Mouse (Mus musculus) heart, embryonic 15.5 days (tissue): ENCODE measurements around the gene Gars. TPM values are rescaled to one million over a fixed set of nuclear protein-coding genes. Genes with fewer than 3 reads are reported as not detected.

ENCODE experiments used
- ATAC-seq: fragments of 200-750 bp; cut with Nextera tagmentation; replicated peaks from 2 replicates; pipeline ENCODE4 v1.8.0; 2017; ENCODE audit warnings: low read depth, moderate TSS enrichment; ENCODE audit not compliant: insufficient number of reproducible peaks, insufficient read depth, low FRiP score
- H3K27ac ChIP-seq: fragments of 300-500 bp; sonication (generic); 2 replicates; pipeline ENCODE4 v1.5.1; 2015; ENCODE audit warnings: mild to moderate bottlenecking, inconsistent platforms
- H3K27me3 ChIP-seq: fragments of 300-500 bp; sonication (generic); 2 replicates; pipeline ENCODE4 v1.6.1; 2015; ENCODE audit warnings: inconsistent platforms
- H3K36me3 ChIP-seq: fragments of 300-500 bp; sonication (generic); 2 replicates; pipeline ENCODE4 v1.6.1; 2015; ENCODE audit warnings: mild to moderate bottlenecking, inconsistent platforms
- H3K4me1 ChIP-seq: fragments of 300-500 bp; sonication (generic); replicated peaks from 2 replicates; pipeline ENCODE4 v1.6.1; 2015; ENCODE audit warnings: inconsistent platforms
- H3K4me2 ChIP-seq: fragments of 300-500 bp; sonication (generic); 2 replicates; pipeline ENCODE4 v1.6.1; 2015; ENCODE audit warnings: inconsistent platforms, mild to moderate bottlenecking, moderate library complexity
- H3K4me3 ChIP-seq: fragments of 300-500 bp; sonication (generic); 2 replicates; pipeline ENCODE4 v1.5.1; 2015; ENCODE audit warnings: mild to moderate bottlenecking, inconsistent platforms
- H3K9ac ChIP-seq: fragments of 300-500 bp; sonication (generic); 2 replicates; pipeline ENCODE4 v1.6.1; 2015; ENCODE audit warnings: mild to moderate bottlenecking, inconsistent platforms
- H3K9me3 ChIP-seq: fragments of 300-500 bp; sonication (generic); replicated peaks from 2 replicates; pipeline ENCODE4 v1.6.1; 2016; ENCODE audit warnings: inconsistent platforms
- WGBS: fragments of 180-500 bp; shearing (Covaris S2); methylation state at CpG from one replicate; pipeline ENCODE4 v1.1.7; 2015; ENCODE audit warnings: mixed read lengths; 5-methylcytosine and 5-hydroxymethylcytosine counted together
- polyA plus RNA-seq: library from polyadenylated mRNA; unstranded; fragments of >200 nt; fragmentation: Nextera tagmentation; extraction: Ambion mirVana; gene quantifications from 2 replicates; pipeline ENCODE4 v1.2.1, GENCODE M21; 2015

Gene Gars
- polyA plus RNA-seq, 1 experiment from 2014 or later: 138 TPM

DNA sequence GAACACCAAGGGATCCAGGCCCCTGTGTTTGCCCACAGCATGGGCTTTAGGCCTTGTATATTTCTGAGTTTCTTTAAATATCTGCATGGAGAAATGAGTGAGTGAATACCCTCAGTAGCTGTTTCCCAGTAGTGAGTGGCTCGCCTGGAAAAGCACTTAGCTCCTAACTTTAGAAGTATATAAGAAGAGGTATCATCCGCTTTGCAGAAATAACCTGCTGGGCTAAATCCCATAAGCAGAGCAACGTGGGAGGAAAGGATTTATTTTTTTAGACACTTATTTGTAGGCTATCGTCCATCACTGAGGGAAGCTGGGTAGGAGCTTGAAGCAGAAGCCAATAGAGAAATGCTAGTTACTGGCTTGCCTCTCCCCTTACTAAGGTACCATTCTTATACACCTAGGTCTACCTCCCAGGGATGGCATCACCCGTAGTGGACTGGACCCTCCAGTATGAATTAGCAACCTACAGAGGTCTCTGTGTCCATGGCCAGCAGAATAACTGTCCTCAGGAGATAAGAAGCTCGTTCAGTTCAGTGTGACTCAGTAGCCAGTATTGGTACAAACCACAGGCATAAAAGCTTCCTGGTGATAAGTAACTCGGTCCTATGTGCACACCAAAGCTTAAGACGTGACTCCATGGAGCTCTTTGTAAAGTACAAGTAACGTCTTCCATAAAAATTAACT lies 26.1 kb downstream of the Gars start:
- Histone ChIP-seq H3K4me1 (no peaks in the 10 kb centered on the region), H3K36me3 (peaks cover 73% of the 10 kb centered on the region), H3K9me3 (no peaks in the 10 kb centered on the region), H3K27ac (no peak overlapping the region), H3K9ac (no peak overlapping the region), H3K4me3 (no peak overlapping the region), H3K27me3 (no peaks in the 10 kb centered on the region), H3K4me2 (no peak overlapping the region)
- ATAC-seq: no peak
- 85% methylated on average over 9 of the region's 9 CpGs for WGBS

DNA sequence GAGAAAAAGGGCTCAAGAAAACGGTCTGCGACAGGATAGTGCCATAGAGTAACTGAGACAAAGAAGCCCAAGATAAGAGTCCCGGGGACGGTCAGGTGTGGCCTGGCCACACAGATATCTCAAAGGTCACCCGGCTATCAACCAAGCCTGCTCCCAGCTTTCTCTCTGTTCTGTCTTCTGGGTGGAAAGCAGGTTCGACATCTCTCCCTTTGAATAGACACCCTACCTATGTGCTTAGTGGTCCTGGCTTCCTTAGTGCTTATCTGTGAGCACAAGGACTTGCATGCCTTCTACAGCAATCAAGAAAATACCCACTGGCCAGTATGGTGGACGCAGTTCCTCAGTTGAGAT lies 26.6 kb downstream of the Gars start:
- no peak overlapping the region for H3K9ac ChIP-seq
- no peaks in the 10 kb centered on the region for H3K9me3 ChIP-seq
- WGBS: 83% methylated on average over 7 of the region's 7 CpGs
- H3K4me3 ChIP-seq: no peak overlapping the region
- ATAC-seq: no peak
- no peak overlapping the region for H3K27ac ChIP-seq
- no peak overlapping the region for H3K4me2 ChIP-seq
- peaks cover 78% of the 10 kb centered on the region for H3K36me3 ChIP-seq
- H3K27me3 ChIP-seq: no peaks in the 10 kb centered on the region
- no peaks in the 10 kb centered on the region for H3K4me1 ChIP-seq

DNA sequence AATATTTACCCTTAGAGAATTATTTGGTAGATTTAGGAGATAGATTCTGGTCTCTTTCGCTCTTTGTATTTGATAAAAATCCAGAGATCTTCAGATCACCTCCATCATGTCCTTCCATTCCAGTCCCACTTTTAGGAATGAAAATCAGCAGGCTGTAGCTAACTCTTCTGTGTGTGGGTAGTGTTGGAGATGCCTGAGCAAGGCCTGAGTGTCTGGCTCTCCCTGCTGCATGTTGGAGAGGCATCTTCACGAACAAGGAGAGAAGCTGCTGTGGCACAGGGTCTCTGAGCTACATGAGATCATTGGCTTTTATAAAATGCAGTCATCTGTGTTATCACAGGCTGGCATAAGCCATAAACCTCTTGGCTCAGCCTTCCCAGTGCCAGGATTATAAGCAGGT lies 28.1 kb downstream of the Gars start:
- no peak overlapping the region for H3K27ac ChIP-seq
- H3K4me3 ChIP-seq: no peak overlapping the region
- H3K36me3 ChIP-seq: peaks cover 67% of the 10 kb centered on the region
- no peak for ATAC-seq
- H3K9ac ChIP-seq: no peak overlapping the region
- no peaks in the 10 kb centered on the region for H3K4me1 ChIP-seq
- H3K4me2 ChIP-seq: no peak overlapping the region
- H3K9me3 ChIP-seq: no peaks in the 10 kb centered on the region
- H3K27me3 ChIP-seq: no peaks in the 10 kb centered on the region
- 89% methylated on average over 2 of the region's 2 CpGs for WGBS

DNA sequence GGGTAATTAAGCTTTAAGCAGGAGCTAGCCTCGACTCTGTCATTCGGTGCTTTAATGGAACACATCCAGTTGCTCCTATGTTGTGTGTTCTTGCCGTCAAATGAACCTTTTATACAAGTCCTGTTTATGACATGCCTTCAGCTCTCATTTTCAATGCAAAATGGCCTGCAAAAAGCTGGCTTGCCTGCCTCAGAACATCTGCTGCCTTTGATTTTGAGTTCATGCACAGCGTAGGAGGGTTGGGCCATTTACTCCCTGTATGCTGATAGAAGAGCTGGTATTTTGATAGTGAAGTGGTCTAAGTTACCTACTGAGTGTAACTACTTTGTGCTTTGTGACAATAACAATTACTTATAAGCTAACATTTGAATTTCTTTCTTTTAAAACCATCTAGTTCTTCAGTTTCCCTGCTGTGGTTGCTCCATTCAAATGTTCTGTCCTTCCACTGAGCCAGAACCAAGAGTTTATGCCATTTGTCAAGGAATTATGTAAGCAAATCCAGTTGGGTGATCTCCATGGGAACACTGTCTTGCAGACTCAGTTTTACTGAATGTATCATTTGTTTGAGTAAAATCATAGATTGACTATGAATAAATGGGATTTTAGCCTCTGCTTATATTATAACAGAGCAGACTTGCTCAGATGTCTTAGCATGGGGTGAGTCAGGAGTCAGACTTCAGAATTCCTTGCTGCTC lies 38.9 kb downstream of the Gars start:
- Histone ChIP-seq H3K4me1 (no peaks in the 10 kb centered on the region), H3K9ac (no peak overlapping the region), H3K27ac (no peak overlapping the region), H3K4me2 (no peak overlapping the region), H3K27me3 (no peaks in the 10 kb centered on the region), H3K9me3 (no peaks in the 10 kb centered on the region), H3K4me3 (no peak overlapping the region), H3K36me3 (peaks cover 78% of the 10 kb centered on the region)
- 92% methylated on average over 4 of the region's 4 CpGs for WGBS
- ATAC-seq: no peak

DNA sequence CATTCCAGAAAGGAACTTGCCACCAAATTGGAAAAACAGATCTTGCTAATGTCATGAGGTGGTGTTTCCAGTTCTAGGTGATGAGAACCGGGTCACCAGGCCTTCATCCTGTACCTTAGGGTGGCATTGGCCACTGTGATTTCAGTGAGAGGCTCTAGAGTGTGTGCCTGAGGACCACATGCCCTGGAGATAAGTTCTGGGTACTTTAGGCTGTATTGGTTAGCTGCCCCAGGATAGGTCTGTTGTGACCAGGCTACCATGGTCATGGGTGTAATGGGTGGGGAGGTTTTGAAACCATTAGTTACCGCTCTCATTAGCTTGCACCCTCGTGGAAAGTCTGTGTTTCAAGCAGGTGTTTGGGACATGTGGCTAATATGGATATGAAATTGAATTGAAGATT lies 43.6 kb downstream of the Gars start:
- H3K27ac ChIP-seq: no peak overlapping the region
- no peak overlapping the region for H3K4me2 ChIP-seq
- no peaks in the 10 kb centered on the region for H3K27me3 ChIP-seq
- no peak overlapping the region for H3K9ac ChIP-seq
- no peak for ATAC-seq
- no peak overlapping the region for H3K4me3 ChIP-seq
- WGBS: 92% methylated on average over 3 of the region's 3 CpGs
- H3K36me3 ChIP-seq: peaks cover 41% of the 10 kb centered on the region
- H3K4me1 ChIP-seq: no peaks in the 10 kb centered on the region
- no peaks in the 10 kb centered on the region for H3K9me3 ChIP-seq

DNA sequence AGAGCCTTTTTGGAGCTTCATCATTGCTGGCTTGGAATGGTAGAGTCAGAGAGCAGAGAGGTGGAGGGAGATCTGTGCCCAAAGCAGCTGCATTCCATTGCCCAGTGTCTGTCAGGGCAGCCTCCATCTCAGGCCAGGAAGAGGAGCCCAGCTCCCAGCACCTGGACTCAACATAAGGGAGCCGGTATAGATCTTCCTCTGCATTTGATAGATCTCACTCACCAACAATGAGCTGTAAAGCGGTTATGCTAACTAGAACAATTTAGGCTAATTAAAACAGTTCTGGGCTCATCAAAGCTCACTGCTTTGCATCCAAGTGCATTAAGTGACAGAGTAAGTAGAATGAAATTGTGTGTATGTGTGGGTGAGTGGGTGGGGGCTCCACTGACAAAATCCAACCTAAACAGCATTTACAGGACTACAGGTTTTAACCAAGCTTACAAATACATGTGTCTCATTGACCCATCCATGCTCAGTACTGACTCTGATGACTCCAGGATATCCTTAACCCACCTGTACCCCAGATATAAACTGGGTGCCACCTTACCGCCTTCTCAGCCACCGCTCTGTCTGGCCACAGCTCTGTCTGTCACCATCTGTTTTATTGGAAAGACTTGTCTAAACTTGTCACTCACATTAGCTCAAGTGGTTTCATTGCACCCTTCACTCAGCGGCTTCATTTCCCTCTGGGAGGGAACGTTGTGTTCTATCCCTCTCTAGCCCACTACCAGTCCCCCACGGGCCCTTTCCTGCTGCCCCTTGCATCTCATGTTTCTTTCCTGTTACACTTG lies 44.6 kb downstream of the Gars start:
- Histone ChIP-seq H3K27me3 (no peaks in the 10 kb centered on the region), H3K4me2 (no peak overlapping the region), H3K4me3 (no peak overlapping the region), H3K36me3 (peaks cover 30% of the 10 kb centered on the region), H3K4me1 (no peaks in the 10 kb centered on the region), H3K9ac (no peak overlapping the region), H3K9me3 (no peaks in the 10 kb centered on the region), H3K27ac (no peak overlapping the region)
- ATAC-seq: no peak
- 58% methylated on average over 7 of the region's 7 CpGs for WGBS

DNA sequence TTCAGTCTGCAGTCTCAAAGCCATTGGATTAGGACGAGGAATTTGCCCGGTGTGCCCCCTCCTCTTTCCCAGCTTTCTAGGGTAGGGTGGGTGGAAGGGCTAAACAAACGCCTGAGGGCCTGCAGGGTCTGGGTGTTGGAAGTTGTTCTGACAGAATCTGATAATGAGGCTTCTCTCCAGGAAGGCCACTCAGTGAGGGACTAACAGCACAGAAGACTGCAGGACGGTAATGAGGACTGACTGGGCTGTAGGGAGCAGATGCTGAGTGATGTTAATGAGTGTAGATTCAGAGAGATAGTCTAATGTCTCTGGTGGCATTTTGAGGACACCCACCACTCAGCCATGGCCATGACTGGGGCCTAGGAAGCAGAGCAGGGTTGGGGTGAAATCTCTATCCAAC lies 49.5 kb downstream of the Gars start:
- no peak overlapping the region for H3K4me3 ChIP-seq
- H3K36me3 ChIP-seq: no peaks in the 10 kb centered on the region
- no peaks in the 10 kb centered on the region for H3K27me3 ChIP-seq
- no peak for ATAC-seq
- no peak overlapping the region for H3K9ac ChIP-seq
- no peak overlapping the region for H3K4me2 ChIP-seq
- WGBS: 31% methylated on average over 4 of the region's 4 CpGs
- H3K27ac ChIP-seq: no peak overlapping the region
- H3K9me3 ChIP-seq: no peaks in the 10 kb centered on the region
- H3K4me1 ChIP-seq: no peaks in the 10 kb centered on the region

DNA sequence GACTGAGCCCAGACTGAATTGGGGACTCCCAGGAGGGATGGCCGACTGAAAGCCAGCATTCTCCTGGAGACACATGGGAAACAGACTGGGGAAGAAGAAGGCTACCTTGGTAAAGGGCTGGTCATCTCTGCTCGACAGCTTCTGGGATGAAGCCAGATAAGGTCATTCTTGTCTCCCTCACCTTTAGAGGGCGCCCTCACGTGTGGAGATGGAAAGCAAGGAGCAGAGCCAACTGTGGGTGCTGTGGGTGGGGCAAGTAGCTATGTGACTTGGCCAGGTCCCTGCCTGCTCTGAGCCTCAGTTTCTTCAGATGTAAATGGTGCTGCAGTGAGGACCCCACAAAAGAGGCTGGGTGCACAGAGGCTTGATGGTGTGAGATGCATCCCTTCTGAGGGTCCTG lies 52.8 kb downstream of the Gars start:
- Histone ChIP-seq H3K36me3 (no peaks in the 10 kb centered on the region), H3K4me1 (no peaks in the 10 kb centered on the region), H3K4me3 (no peak overlapping the region), H3K9me3 (no peaks in the 10 kb centered on the region), H3K27ac (no peak overlapping the region), H3K9ac (no peak overlapping the region), H3K27me3 (no peaks in the 10 kb centered on the region), H3K4me2 (no peak overlapping the region)
- WGBS: 41% methylated on average over 4 of the region's 4 CpGs
- ATAC-seq: no peak

DNA sequence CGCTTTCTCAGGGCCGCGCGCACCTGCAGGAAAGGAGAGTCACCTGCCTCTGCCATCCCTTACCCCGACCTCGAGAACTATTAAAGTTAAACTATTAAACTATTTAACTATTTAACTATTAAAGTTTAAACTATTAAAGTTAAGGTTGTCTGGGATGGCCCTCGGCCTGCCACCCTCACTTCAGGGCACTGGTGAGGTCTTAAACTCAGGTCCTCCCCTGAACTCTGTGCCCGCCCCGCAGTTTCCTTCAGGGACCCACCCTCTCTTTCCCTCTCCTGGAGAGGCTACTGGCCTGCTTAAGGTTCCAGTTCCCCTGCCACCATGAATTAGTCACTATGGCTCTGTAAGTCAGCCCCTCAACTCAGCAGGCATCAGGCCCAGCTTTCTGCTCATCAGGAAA lies 53.6 kb downstream of the Gars start:
- Histone ChIP-seq H3K27me3 (no peaks in the 10 kb centered on the region), H3K4me3 (no peak overlapping the region), H3K4me1 (no peaks in the 10 kb centered on the region), H3K27ac (no peak overlapping the region), H3K9ac (no peak overlapping the region), H3K36me3 (no peaks in the 10 kb centered on the region), H3K9me3 (no peaks in the 10 kb centered on the region), H3K4me2 (no peak overlapping the region)
- ATAC-seq: no peak
- WGBS: 97% methylated on average over 8 of the region's 9 CpGs

DNA sequence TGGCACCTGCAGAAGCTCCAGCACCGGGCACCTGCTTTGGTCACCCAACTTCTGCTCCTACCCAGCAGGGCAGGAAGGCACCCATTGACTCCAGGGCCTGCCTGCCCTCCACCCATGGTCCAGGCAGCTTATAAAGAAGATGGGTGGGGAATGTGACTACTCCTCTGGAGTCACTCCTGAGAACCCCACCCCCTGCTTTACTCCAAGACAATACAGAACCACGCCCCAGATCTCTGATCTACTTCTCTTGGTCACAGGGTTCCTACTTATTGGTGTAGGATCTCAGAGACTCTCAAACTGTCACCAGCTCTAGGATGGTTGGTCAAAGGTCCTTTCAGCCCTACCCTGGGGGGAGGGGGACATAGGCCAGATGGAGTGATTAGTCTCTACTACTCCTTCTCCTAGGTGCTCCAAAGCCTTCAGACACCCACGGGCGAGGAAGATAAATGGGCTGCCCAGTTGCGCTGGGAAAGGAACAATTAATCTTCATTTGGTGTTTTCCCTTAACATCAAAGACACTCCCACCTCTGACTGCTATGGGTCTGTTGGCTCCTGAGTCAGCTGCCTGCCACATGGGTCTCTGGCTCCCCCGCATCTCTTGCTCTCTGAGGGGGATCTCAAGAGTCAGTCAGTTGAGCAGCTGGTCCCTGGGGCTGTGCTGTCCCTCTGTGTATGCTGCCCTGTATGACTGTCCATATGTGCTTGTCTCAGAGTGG lies 55.8 kb downstream of the Gars start:
- ATAC-seq: no peak
- H3K36me3 ChIP-seq: no peaks in the 10 kb centered on the region
- WGBS: 68% methylated on average over 6 of the region's 6 CpGs
- H3K4me1 ChIP-seq: peaks cover 9% of the 10 kb centered on the region
- H3K9ac ChIP-seq: no peak overlapping the region
- H3K27me3 ChIP-seq: no peaks in the 10 kb centered on the region
- no peaks in the 10 kb centered on the region for H3K9me3 ChIP-seq
- no peak overlapping the region for H3K27ac ChIP-seq
- H3K4me3 ChIP-seq: no peak overlapping the region
- no peak overlapping the region for H3K4me2 ChIP-seq

DNA sequence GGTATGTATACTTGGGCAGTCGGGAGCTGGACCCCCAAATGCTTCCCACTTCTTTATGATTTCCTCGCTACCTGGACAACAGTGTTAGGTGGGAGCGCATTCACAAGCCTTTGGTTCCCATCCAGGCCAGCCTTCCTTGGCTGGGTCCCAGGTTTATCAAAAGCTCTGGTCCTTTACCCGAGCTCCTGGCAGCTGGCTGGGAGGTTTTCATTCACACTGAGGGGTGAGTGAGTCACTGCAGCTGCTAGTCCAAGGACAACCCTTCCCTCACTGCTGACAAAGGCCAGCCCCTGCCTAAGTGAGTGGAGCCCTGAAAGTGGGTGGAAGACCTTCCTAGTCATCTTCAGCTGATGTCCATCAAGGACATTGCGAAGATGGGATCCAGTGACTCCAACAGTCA lies 60.2 kb downstream of the Gars start:
- H3K4me2 ChIP-seq: no peak overlapping the region
- no peak overlapping the region for H3K27ac ChIP-seq
- 40% methylated on average over 5 of the region's 5 CpGs for WGBS
- ATAC-seq: no peak
- H3K4me1 ChIP-seq: peaks cover 12% of the 10 kb centered on the region
- no peaks in the 10 kb centered on the region for H3K36me3 ChIP-seq
- no peak overlapping the region for H3K4me3 ChIP-seq
- H3K27me3 ChIP-seq: no peaks in the 10 kb centered on the region
- H3K9me3 ChIP-seq: no peaks in the 10 kb centered on the region
- no peak overlapping the region for H3K9ac ChIP-seq
